Mouse (Mus musculus) kidney, adult 2 months (tissue): Measurements from ENCODE around the gene Olfr1329. TPM values are rescaled to one million over a fixed set of nuclear protein-coding genes. Genes with fewer than 3 reads are reported as not detected.
"Not testable (repeated sequence)": the region's sequence is repeated elsewhere in the genome, so short reads cannot be mapped to it uniquely, and the experiment has no call there.

Experiments used
- DNase-seq: peaks from one replicate; pipeline ENCODE4 v3.0.0; 2021
- H3K27ac ChIP-seq: fragments of 200-500 bp; 2 replicates; pipeline ENCODE4 v1.5.1; 2012; ENCODE audit warnings: low read depth, low read length, control low read depth, inconsistent platforms; ENCODE audit not compliant: insufficient read depth
- H3K27me3 ChIP-seq: fragments of 200-500 bp; replicated peaks from 2 replicates; pipeline ENCODE4 v1.6.1; 2012; ENCODE audit warnings: mild to moderate bottlenecking, moderate library complexity, low read length, inconsistent platforms; ENCODE audit not compliant: control insufficient read depth, insufficient read depth
- H3K36me3 ChIP-seq: fragments of 200-500 bp; 2 replicates; pipeline ENCODE4 v1.6.1; 2012; ENCODE audit warnings: mild to moderate bottlenecking, moderate library complexity, low read length, inconsistent platforms; ENCODE audit not compliant: control insufficient read depth, insufficient read depth
- H3K4me1 ChIP-seq: fragments of 200-500 bp; 2 replicates; pipeline ENCODE4 v1.6.1; 2011; ENCODE audit warnings: low read length; ENCODE audit not compliant: control insufficient read depth, insufficient read depth
- H3K4me3 ChIP-seq: fragments of 200-500 bp; 2 replicates; pipeline ENCODE4 v1.5.1; 2011; ENCODE audit warnings: mild to moderate bottlenecking, low read depth, low read length, control low read depth; ENCODE audit not compliant: insufficient read depth
- CTCF ChIP-seq: fragments of 200-500 bp; conservative IDR thresholded peaks from 2 replicates; pipeline ENCODE4 v1.5.1; 2011; ENCODE audit warnings: low read depth, mild to moderate bottlenecking, control low read depth, low read length, moderate library complexity, mixed read lengths; ENCODE audit not compliant: insufficient read depth, insufficient read length
- POLR2A ChIP-seq: fragments of 200-500 bp; IDR thresholded peaks from one replicate; pipeline ENCODE4 v1.6.1; 2011; ENCODE audit warnings: low read depth, low read length, control low read depth
- WGBS: fragments of 180-500 bp; shearing (Covaris S2); methylation state at CpG from one replicate; pipeline ENCODE4 v1.1.7; 2018; 5-methylcytosine and 5-hydroxymethylcytosine counted together
- polyA plus RNA-seq: library from polyadenylated mRNA; depleted of rRNA; stranded (reverse); fragments of >200 nt; gene quantifications from 2 replicates; pipeline ENCODE4 v1.2.3, GENCODE M21; 2012; rRNA removed

Gene Olfr1329
- not detected in 2 replicates for polyA plus RNA-seq

DNA sequence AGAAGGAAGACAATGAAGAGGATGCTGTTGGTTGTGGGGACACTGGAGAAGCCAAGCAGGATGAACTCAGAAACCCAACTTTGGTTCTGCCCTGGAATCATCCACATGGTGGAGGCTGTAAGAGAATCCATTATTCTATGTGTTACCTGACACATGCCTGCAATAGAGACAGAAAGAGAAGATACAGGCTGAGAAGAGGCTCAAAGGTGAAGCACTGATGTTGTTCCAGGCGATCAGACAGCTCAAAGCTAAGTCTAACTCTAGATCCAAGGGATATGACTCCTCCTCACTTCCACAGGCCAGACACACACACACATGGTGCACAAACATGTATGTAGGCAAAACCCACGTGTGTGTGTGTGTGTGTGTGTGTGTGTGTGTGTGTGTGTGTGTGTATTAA lies at the start of gene Olfr1329:
Gene Olfr1329, minus strand, starts transcription at position 101 of the 400 bp plus-strand sequence.
- H3K4me3 ChIP-seq, H3K36me3 ChIP-seq, H3K27me3 ChIP-seq, H3K27ac ChIP-seq, DNase-seq, H3K4me1 ChIP-seq: not testable (repeated sequence)
- WGBS: 59% methylated on average over 2 of the region's 2 CpGs

GRCm38 (mm10) chr4:118961141-118961628 lies 43.9 kb upstream of the Olfr1329 start, which contains the start of gene Lao1:
Gene Lao1, plus strand, starts transcription at chr4:118961578.
- Histone ChIP-seq H3K4me1 (no peaks in the 10 kb centered on the region), H3K4me3 (no peak within 1 kb of the TSS), H3K27ac (no peak within 1 kb of the TSS), H3K27me3 (no peaks in the 10 kb centered on the region), H3K36me3 (no peaks in the 10 kb centered on the region)
- peak; percentile 68 for DNase-seq
- TF ChIP-seq POLR2A (no peak), CTCF (no peak)
- 77% methylated on average over 2 of the region's 2 CpGs for WGBS

DNA sequence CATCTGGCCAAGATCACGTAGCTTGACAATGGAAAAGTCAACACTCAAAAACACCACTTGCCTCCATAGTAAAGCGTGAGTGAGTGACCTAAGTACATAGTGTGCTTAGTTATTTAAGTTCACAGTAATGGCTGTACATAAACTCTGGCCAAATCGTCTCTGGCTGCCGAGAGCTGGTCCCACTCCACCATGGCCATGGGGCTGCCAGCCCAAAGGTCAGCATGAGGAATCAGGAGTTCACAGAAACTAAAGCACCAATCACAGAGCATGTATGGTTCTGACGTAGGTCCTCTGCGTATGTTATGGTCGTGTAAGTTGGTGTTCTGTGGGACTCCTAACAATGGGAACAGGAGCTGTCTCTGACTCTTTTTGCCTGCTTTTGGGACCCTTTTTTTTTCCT lies 41.5 kb upstream of the Olfr1329 start:
- Histone ChIP-seq H3K27me3 (no peaks in the 10 kb centered on the region), H3K4me3 (no peak overlapping the region), H3K4me1 (no peaks in the 10 kb centered on the region), H3K27ac (no peak overlapping the region), H3K36me3 (no peaks in the 10 kb centered on the region)
- no peak for TF ChIP-seq POLR2A
- TF ChIP-seq CTCF: no peak
- 89% methylated on average over 7 of the region's 7 CpGs for WGBS
- no peak for DNase-seq

- 66% methylated on average over 2 of the region's 2 CpGs for WGBS
- Histone ChIP-seq H3K27me3 (no peaks in the 10 kb centered on the region; the same call in 1 of the 2 replicates), H3K4me3 (no peak within 1 kb of the TSS), H3K36me3 (no peaks in the 10 kb centered on the region), H3K27ac (no peak within 1 kb of the TSS), H3K4me1 (no peaks in the 10 kb centered on the region)
- no peak for DNase-seq
- TF ChIP-seq CTCF (no peak), POLR2A (no peak)
Measured at GRCm38 (mm10) chr4:118938512-118938911, 21.2 kb upstream of the Olfr1329 start, which contains the start of gene Olfr1328. Gene Olfr1328, minus strand, starts transcription at chr4:118938612.

- not testable (repeated sequence) for H3K4me3 ChIP-seq, DNase-seq, H3K27ac ChIP-seq, H3K27me3 ChIP-seq, H3K36me3 ChIP-seq, H3K4me1 ChIP-seq
- 84% methylated on average over 3 of the region's 3 CpGs for WGBS
Measured at GRCm38 (mm10) chr4:118931326-118931725, 14.1 kb upstream of the Olfr1329 start.

DNA sequence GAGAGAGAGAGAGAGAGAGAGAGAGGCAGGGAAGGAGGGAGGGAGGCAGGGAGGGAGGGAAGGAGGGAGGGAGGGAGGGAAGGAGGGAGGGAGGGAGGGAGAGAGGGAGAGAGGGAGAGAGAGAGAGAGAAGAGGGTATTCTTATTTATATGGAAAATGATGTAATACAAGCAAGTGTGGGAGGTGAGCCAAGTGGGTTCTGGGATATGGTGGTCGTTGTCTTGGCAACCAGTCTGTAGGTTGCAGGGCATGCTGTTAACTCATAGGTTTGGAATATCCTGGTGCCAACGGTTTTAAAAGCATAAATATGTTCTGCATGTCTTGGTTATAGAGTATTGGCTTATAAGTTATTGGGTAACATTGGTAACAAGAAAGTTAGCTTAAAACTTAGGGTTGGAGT lies 15.3 kb downstream of the Olfr1329 start:
- Histone ChIP-seq H3K27ac (no peak overlapping the region), H3K27me3 (no peaks in the 10 kb centered on the region), H3K4me1 (no peaks in the 10 kb centered on the region), H3K4me3 (no peak overlapping the region), H3K36me3 (no peaks in the 10 kb centered on the region)
- no peak for DNase-seq
- 67% methylated on average over 2 of the region's 2 CpGs for WGBS
- TF ChIP-seq POLR2A: no peak
- no peak for TF ChIP-seq CTCF

DNA sequence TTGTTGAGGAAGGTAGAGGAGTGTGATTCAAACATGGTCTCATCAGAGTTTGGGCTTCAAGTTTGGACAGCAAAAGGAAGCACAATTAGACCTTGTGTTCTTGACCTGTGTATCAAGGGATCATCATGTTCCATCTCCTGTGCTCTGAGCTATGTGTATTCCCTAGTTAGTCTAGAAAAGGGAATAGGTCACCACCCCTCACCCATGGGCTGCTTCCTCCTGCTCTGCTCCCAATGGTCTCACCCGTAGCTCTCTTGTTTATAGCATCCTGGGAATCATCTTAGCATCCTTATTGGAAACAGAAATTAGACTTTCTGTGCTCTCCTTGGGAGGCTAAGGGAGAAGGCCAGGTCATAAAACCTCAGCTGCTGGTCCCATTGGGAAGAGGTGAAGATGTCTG lies 29.0 kb downstream of the Olfr1329 start, which contains the start of gene Olfr1330:
Gene Olfr1330, plus strand, starts transcription at position 301 of the 400 bp plus-strand sequence.
- DNase-seq: no peak
- Histone ChIP-seq H3K4me3 (no peak within 1 kb of the TSS), H3K4me1 (no peaks in the 10 kb centered on the region), H3K27ac (no peak within 1 kb of the TSS), H3K27me3 (0 out of 2 replicates have a peak, but pooled peaks cover 1% of the 10 kb centered on the region), H3K36me3 (no peaks in the 10 kb centered on the region)
- no peak for TF ChIP-seq POLR2A
- no peak for TF ChIP-seq CTCF
- 78% methylated on average over 1 of the region's 1 CpGs for whole genome bisulfite sequencing

DNA sequence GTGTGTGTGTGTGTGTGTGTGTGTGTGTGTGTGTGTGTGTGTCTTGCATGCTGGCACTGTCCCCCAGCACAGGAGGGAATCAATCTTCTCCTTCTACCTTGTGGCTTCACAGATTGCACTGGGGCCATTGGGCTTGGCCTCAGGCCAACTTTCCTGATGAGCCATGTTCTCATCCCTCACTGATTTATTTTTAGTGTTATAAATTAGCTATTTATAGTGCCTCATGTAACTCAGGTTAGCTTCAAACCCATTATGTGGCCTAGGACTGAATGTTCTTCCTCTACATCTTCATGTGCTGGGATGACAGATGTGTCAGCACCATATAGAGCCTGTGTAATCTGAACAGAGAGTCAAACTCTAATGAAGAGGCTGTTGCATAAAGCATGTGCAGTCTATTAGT lies 49.7 kb downstream of the Olfr1329 start:
- no peaks in the 10 kb centered on the region for H3K4me1 ChIP-seq
- DNase-seq: no peak
- H3K27ac ChIP-seq: no peak overlapping the region
- no peaks in the 10 kb centered on the region for H3K27me3 ChIP-seq
- no peak overlapping the region for H3K4me3 ChIP-seq
- no peaks in the 10 kb centered on the region for H3K36me3 ChIP-seq
- TF ChIP-seq CTCF: no peak

Other genes with a start within 250 kb of the Olfr1329 start
- gene Olfr1342, start 224.7 kb downstream of the Olfr1329 start, polyA plus RNA-seq: not detected in 2 replicates
- gene Olfr1341, start 213.9 kb downstream of the Olfr1329 start, polyA plus RNA-seq: not detected in 2 replicates
- not detected in 2 replicates for gene Olfr1340, start 197.3 kb downstream of the Olfr1329 start, polyA plus RNA-seq
- gene Olfr1339, start 185.3 kb downstream of the Olfr1329 start, polyA plus RNA-seq: not detected in 2 replicates
- gene Olfr1338, start 158.7 kb downstream of the Olfr1329 start, polyA plus RNA-seq: not detected in 2 replicates
- gene Olfr1337, start 134.9 kb downstream of the Olfr1329 start, polyA plus RNA-seq: not detected in 2 replicates
- not detected in 2 replicates for gene Olfr1335, start 107.5 kb downstream of the Olfr1329 start, polyA plus RNA-seq
- gene Olfr1333, start 81.2 kb downstream of the Olfr1329 start, polyA plus RNA-seq: not detected in 2 replicates
- gene Olfr1331, start 52.8 kb downstream of the Olfr1329 start, polyA plus RNA-seq: not detected in 2 replicates
- gene Olfr1330, start 28.9 kb downstream of the Olfr1329 start, polyA plus RNA-seq: not detected in 2 replicates
- not detected in 2 replicates for gene Olfr1328, start 21.1 kb upstream of the Olfr1329 start, polyA plus RNA-seq
- gene Lao1, start 44.1 kb upstream of the Olfr1329 start, polyA plus RNA-seq: not detected in 2 replicates
- 78.4 and 89.6 TPM in 2 replicates for gene Slc2a1, start 191.2 kb upstream of the Olfr1329 start, polyA plus RNA-seq